Mouse (Mus musculus) heart, adult 2 months (tissue): ENCODE measurements around the gene Tmprss11a. TPM values are rescaled to one million over a fixed set of nuclear protein-coding genes. Genes with fewer than 3 reads are reported as not detected.

ENCODE experiments used
- DNase-seq, 2 experiments: peaks; one replicate each; pipeline ENCODE4 v3.0.0; 2021
- H3K27ac ChIP-seq: fragments of 200-600 bp; 2 replicates; pipeline ENCODE4 v1.8.1; 2022
- H3K27me3 ChIP-seq: fragments of 200-500 bp; 2 replicates; pipeline ENCODE4 v1.6.1; 2012; ENCODE audit warnings: mild to moderate bottlenecking, low read length, inconsistent platforms, mixed read lengths; ENCODE audit not compliant: control insufficient read depth, insufficient read depth
- H3K36me3 ChIP-seq: fragments of 200-500 bp; 2 replicates; pipeline ENCODE4 v1.6.1; 2012; ENCODE audit warnings: low read length, inconsistent platforms; ENCODE audit not compliant: control insufficient read depth, insufficient read depth
- H3K4me1 ChIP-seq: fragments of 200-500 bp; 2 replicates; pipeline ENCODE4 v1.6.1; 2011; ENCODE audit warnings: low read length; ENCODE audit not compliant: control insufficient read depth, insufficient read depth
- H3K4me3 ChIP-seq: fragments of 200-600 bp; 2 replicates; pipeline ENCODE4 v1.8.1; 2022
- H3K79me2 ChIP-seq: fragments of 200-500 bp; replicated peaks from 2 replicates; pipeline ENCODE4 v1.6.1; 2012; ENCODE audit warnings: mild to moderate bottlenecking, inconsistent platforms, low read length, moderate library complexity, mixed read lengths; ENCODE audit not compliant: control insufficient read depth, insufficient read depth
- H3K9ac ChIP-seq: fragments of 200-500 bp; 2 replicates; pipeline ENCODE4 v1.6.1; 2012; ENCODE audit warnings: low read depth, mild to moderate bottlenecking, control low read depth, inconsistent platforms, low read length, mixed read lengths
- CTCF ChIP-seq: fragments of 200-600 bp; IDR thresholded peaks from 2 replicates; pipeline ENCODE4 v1.8.1; 2022; ENCODE audit warnings: antibody characterized with exemption, mild to moderate bottlenecking, moderate library complexity
- EP300 ChIP-seq: fragments of 200-500 bp; IDR thresholded peaks from 2 replicates; pipeline ENCODE4 v1.6.1; 2011; ENCODE audit warnings: low read depth, low read length, control low read depth; ENCODE audit not compliant: insufficient read depth
- POLR2A ChIP-seq: fragments of 200-500 bp; IDR thresholded peaks from 2 replicates; pipeline ENCODE4 v1.6.1; 2011; ENCODE audit warnings: mild to moderate bottlenecking, low read depth, low read length, control low read depth; ENCODE audit not compliant: insufficient read depth
- WGBS: fragments of 180-500 bp; shearing (Covaris S2); methylation state at CpG from one replicate; pipeline ENCODE4 v1.1.7; 2018; 5-methylcytosine and 5-hydroxymethylcytosine counted together
- intact Hi-C: fragments of 180-260 bp; cut with DNase I; formaldehyde crosslinking; loops from one replicate; pipeline ENCODE4 v1.15.1; 2025
- polyA plus RNA-seq: library from polyadenylated mRNA; depleted of rRNA; stranded (reverse); fragments of >200 nt; gene quantifications from 2 replicates; pipeline ENCODE4 v1.2.3, GENCODE M21; 2012; rRNA removed
- total RNA-seq, 2 experiments: library from RNA; stranded (reverse); gene quantifications; 2 replicates each; pipeline ENCODE4 v1.2.3; 2021

The Tmprss11a gene
- total and polyA plus RNA-seq, 3 experiments = not detected

- no peak overlapping the region for H3K27ac ChIP-seq
- H3K4me1 ChIP-seq = no peaks in the 10 kb centered on the region
- H3K4me3 ChIP-seq = no peak overlapping the region
- intact Hi-C loops = no loop called here
- no peak for DNase-seq
- TF ChIP-seq POLR2A = no peak
- no peak for TF ChIP-seq CTCF
- TF ChIP-seq EP300 = no peak
- 25% methylated on average over 4 of the region's 4 CpGs for WGBS
- H3K27me3 ChIP-seq = no peaks in the 10 kb centered on the region
- no peaks in the 10 kb centered on the region for H3K79me2 ChIP-seq
- H3K36me3 ChIP-seq = no peaks in the 10 kb centered on the region
- H3K9ac ChIP-seq = no peak overlapping the region
Measured at GRCm38 (mm10) chr5:86419494-86419893, 49.3 kb downstream of the Tmprss11a start.

- 74% methylated on average over 7 of the region's 7 CpGs for WGBS
- no peaks in the 10 kb centered on the region for H3K27me3 ChIP-seq
- no peak for DNase-seq
- H3K4me1 ChIP-seq = no peaks in the 10 kb centered on the region
- TF ChIP-seq POLR2A = no peak
- no peak for TF ChIP-seq EP300
- TF ChIP-seq CTCF = no peak
- H3K36me3 ChIP-seq = no peaks in the 10 kb centered on the region
- H3K27ac ChIP-seq = no peak overlapping the region
- H3K79me2 ChIP-seq = no peaks in the 10 kb centered on the region
- intact Hi-C loops = no loop called here
- H3K4me3 ChIP-seq = no peak overlapping the region
- H3K9ac ChIP-seq = no peak overlapping the region
Measured at GRCm38 (mm10) chr5:86414280-86414679, 54.5 kb downstream of the Tmprss11a start.

- Histone ChIP-seq H3K4me1 (no peaks in the 10 kb centered on the region), H3K36me3 (no peaks in the 10 kb centered on the region), H3K79me2 (no peaks in the 10 kb centered on the region), H3K27ac (no peak overlapping the region), H3K4me3 (no peak overlapping the region), H3K27me3 (no peaks in the 10 kb centered on the region), H3K9ac (no peak overlapping the region)
- peak; percentile 78 for TF ChIP-seq CTCF
- no peak for TF ChIP-seq EP300
- no peak for DNase-seq
- WGBS = 25% methylated on average over 3 of the region's 3 CpGs
- intact Hi-C loops = loop anchor here (1.0 kb wide), 1 partner anchor 220 kb away; no protein-coding TSS in a partner anchor
Measured at GRCm38 (mm10) chr5:86410815-86411214, 58.0 kb downstream of the Tmprss11a start.

- Histone ChIP-seq H3K79me2 (no peaks in the 10 kb centered on the region), H3K4me1 (no peaks in the 10 kb centered on the region), H3K36me3 (no peaks in the 10 kb centered on the region), H3K27me3 (no peaks in the 10 kb centered on the region), H3K9ac (no peak overlapping the region), H3K4me3 (no peak overlapping the region), H3K27ac (no peak overlapping the region)
- no peak for DNase-seq
- no peak for TF ChIP-seq POLR2A
- TF ChIP-seq CTCF = no peak
- TF ChIP-seq EP300 = no peak
- WGBS = 75% methylated on average over 2 of the region's 2 CpGs
- intact Hi-C loops = no loop called here
Measured at GRCm38 (mm10) chr5:86407941-86408340, 60.8 kb downstream of the Tmprss11a start.

- no peak for DNase-seq
- no peak for TF ChIP-seq POLR2A
- no peak for TF ChIP-seq CTCF
- no peak for TF ChIP-seq EP300
Measured at GRCm38 (mm10) chr5:86407191-86407590, 61.6 kb downstream of the Tmprss11a start.

GRCm38 (mm10) chr5:86373320-86373719 lies 95.5 kb downstream of the Tmprss11a start, which contains the start of gene Tmprss11d:
TSS of gene Tmprss11d (minus strand) at chr5:86373420.
- intact Hi-C loops = no loop called here
- Histone ChIP-seq H3K79me2 (no peaks in the 10 kb centered on the region), H3K9ac (no peak within 1 kb of the TSS), H3K27me3 (no peaks in the 10 kb centered on the region), H3K4me3 (no peak within 1 kb of the TSS), H3K36me3 (no peaks in the 10 kb centered on the region), H3K27ac (no peak within 1 kb of the TSS), H3K4me1 (no peaks in the 10 kb centered on the region)
- TF ChIP-seq POLR2A (no peak), CTCF (no peak), EP300 (no peak)
- DNase-seq = no peak
- 58% methylated on average over 3 of the region's 3 CpGs for WGBS

More at GRCm38 (mm10) chr5:86407191-86407590, 61.6 kb downstream of the Tmprss11a start:
- Histone ChIP-seq H3K4me3 (no peak overlapping the region), H3K9ac (no peak overlapping the region), H3K4me1 (no peaks in the 10 kb centered on the region), H3K27ac (no peak overlapping the region), H3K27me3 (no peaks in the 10 kb centered on the region), H3K79me2 (no peaks in the 10 kb centered on the region), H3K36me3 (no peaks in the 10 kb centered on the region)
- 85% methylated on average over 3 of the region's 3 CpGs for WGBS
- intact Hi-C loops = no loop called here

Other genes starting within 250 kb of the Tmprss11a start
- gene Tmprss11c, start 179.7 kb downstream of the Tmprss11a start, total RNA-seq = not detected
- not detected in 2 replicates for gene Tmprss11c, start 179.7 kb downstream of the Tmprss11a start, polyA plus RNA-seq
- gene Tmprss11d, start 95.6 kb downstream of the Tmprss11a start, total RNA-seq = not detected
- gene Tmprss11d, start 95.6 kb downstream of the Tmprss11a start, polyA plus RNA-seq = not detected in 2 replicates
- gene Tmprss11g, start 49.6 kb upstream of the Tmprss11a start, total RNA-seq = not detected
- gene Tmprss11g, start 49.6 kb upstream of the Tmprss11a start, polyA plus RNA-seq = not detected in 2 replicates
- not detected for gene Tmprss11f, start 163.4 kb upstream of the Tmprss11a start, total RNA-seq
- not detected in 2 replicates for gene Tmprss11f, start 163.4 kb upstream of the Tmprss11a start, polyA plus RNA-seq
- not detected for gene Tmprss11b, start 207.4 kb upstream of the Tmprss11a start, total RNA-seq
- gene Tmprss11b, start 207.4 kb upstream of the Tmprss11a start, polyA plus RNA-seq = not detected in 2 replicates